In the genomic region with DNA sequence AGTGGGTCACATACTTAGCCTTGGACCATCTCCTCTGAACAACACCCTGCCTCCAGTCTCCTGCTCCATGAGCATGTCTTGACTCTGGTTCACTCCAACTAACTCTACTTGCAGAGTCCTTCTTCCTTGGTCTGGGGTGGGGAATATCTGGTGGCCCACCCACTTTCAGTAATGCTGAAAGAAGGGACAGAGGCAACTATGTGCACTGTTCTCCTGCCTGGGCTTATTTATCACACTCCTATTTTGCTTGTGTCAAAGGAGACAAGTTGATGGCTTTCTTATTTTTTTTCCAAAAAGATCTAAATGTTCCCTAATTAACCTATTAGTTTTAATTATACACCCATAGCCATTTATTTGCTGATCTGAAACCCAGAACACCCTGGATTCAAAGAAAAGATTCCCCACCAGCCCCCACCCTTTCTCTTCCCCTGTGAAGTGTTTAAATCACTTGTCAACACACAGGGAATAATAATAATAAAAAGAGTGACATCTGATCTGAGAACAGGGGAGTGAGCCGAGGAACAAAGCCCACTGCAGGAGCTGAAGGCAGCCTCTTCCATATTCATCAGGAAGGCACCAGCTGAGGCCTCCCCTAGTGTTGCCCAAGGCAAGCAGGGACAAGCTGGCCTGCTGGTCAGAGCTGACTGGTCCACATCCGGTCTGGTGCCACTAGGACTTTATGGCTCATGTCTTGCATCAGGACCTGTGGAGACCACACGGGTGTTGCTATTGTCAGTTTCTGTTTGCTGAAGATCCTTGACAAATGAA, we compare ENCODE assay signal across 14 mouse cellular contexts.
DNase-seq lines count a peak whose midpoint lies in the region; ATAC-seq lines count a peak whose summit lies in the region.
"Had no signal": no experiment of that assay in that cellular context is flagged by ENCODE, and none has a peak within 500 bp of the region (broad histone marks: within the 10 kb centered on the region; RNA-seq: fewer than 3 reads in every experiment).

No protein-coding gene starts in this region.

- H3K9me3 ChIP-seq in hindbrain, embryonic 12.5 days (replicated peaks), result no peaks in the 10 kb centered on the region
- H3K9me3 ChIP-seq in hindbrain, embryonic 14.5 days (ENCODE audit: control insufficient read depth, low read length), result no peaks in the 10 kb centered on the region
- no peaks in the 10 kb centered on the region for H3K9me3 ChIP-seq in embryonic facial prominence, embryonic 11.5 days (replicated peaks; ENCODE audit: control insufficient read depth, low read length)
- no peaks in the 10 kb centered on the region for H3K9me3 ChIP-seq in midbrain, embryonic 12.5 days

- DNase-seq in hindbrain, embryonic 14.5 days (ENCODE audit: low spot score), result no peak
- peak; percentile 26 for DNase-seq in 3T3-L1 (ENCODE audit: low read depth, low spot score)
- DNase-seq in embryonic facial prominence, embryonic 11.5 days (ENCODE audit: low spot score), result no peak
- no peak for DNase-seq in thymus, postnatal 14 days
- DNase-seq in right cerebral cortex, postnatal 25 days, result no peak
- DNase-seq: cerebellum, postnatal 25 days; layer of hippocampus, postnatal 36 days; retina, postnatal 1 day; thymus, postnatal 25 days had no signal

- peaks cover 13% of the 10 kb centered on the region for H3K4me1 ChIP-seq in hindbrain, embryonic 12.5 days
- H3K4me1 ChIP-seq in hindbrain, embryonic 14.5 days (replicated peaks; ENCODE audit: control insufficient read depth, insufficient read depth, low read length), result peaks cover 10% of the 10 kb centered on the region; the same call in 1 of the 2 replicates
- no peaks in the 10 kb centered on the region for H3K4me1 ChIP-seq in embryonic facial prominence, embryonic 11.5 days (ENCODE audit: control insufficient read depth, insufficient read depth, low read length)
- peaks cover 12% of the 10 kb centered on the region for H3K4me1 ChIP-seq in midbrain, embryonic 12.5 days

- 0 out of 2 replicates have a peak, but pooled peaks cover 3% of the 10 kb centered on the region for H3K27me3 ChIP-seq in hindbrain, embryonic 12.5 days
- no peaks in the 10 kb centered on the region for H3K27me3 ChIP-seq in hindbrain, embryonic 14.5 days (ENCODE audit: control insufficient read depth, insufficient read depth, low read length)
- H3K27me3 ChIP-seq in embryonic facial prominence, embryonic 11.5 days (ENCODE audit: control insufficient read depth, insufficient read depth, low read length), result no peaks in the 10 kb centered on the region
- no peaks in the 10 kb centered on the region for H3K27me3 ChIP-seq in midbrain, embryonic 12.5 days

- peak; percentile 92 for ATAC-seq in hindbrain, embryonic 12.5 days (ENCODE audit: low FRiP score)
- ATAC-seq in hindbrain, embryonic 14.5 days (ENCODE audit: low FRiP score), result no peak
- ATAC-seq in embryonic facial prominence, embryonic 11.5 days (replicated peaks; ENCODE audit: insufficient number of reproducible peaks, low FRiP score, low TSS enrichment, low read depth), result peak; percentile 72; the same call in 1 of the 2 replicates
- ATAC-seq in midbrain, embryonic 12.5 days (ENCODE audit: low FRiP score, low read depth), result peak; percentile 94
- ATAC-seq in erythroblast, adult 5-6 weeks (replicated peaks; ENCODE audit: low FRiP score, poor library complexity, severe bottlenecking), result no peak
- ATAC-seq: intestine, embryonic 16.5 days; lung, postnatal 0 days had no signal

- WGBS in hindbrain, embryonic 12.5 days, result 9% methylated on average over 3 of the region's 3 CpGs
- WGBS in hindbrain, embryonic 14.5 days, result 6% methylated on average over 3 of the region's 3 CpGs
- 26% methylated on average over 3 of the region's 3 CpGs for WGBS in embryonic facial prominence, embryonic 11.5 days
- WGBS in midbrain, embryonic 12.5 days, result 15% methylated on average over 3 of the region's 3 CpGs

- peak overlapping the region; percentile 44; the same call in 1 of the 2 replicates for H3K27ac ChIP-seq in hindbrain, embryonic 12.5 days
- H3K27ac ChIP-seq in hindbrain, embryonic 14.5 days, result no peak overlapping the region
- no peak overlapping the region for H3K27ac ChIP-seq in embryonic facial prominence, embryonic 11.5 days (replicated peaks; ENCODE audit: low read depth, low read length)
- peak overlapping the region; percentile 58 for H3K27ac ChIP-seq in midbrain, embryonic 12.5 days (replicated peaks)

- H3K36me3 ChIP-seq in hindbrain, embryonic 12.5 days, result no peaks in the 10 kb centered on the region
- H3K36me3 ChIP-seq in hindbrain, embryonic 14.5 days (replicated peaks; ENCODE audit: control insufficient read depth, insufficient read depth), result no peaks in the 10 kb centered on the region
- H3K36me3 ChIP-seq in embryonic facial prominence, embryonic 11.5 days (replicated peaks; ENCODE audit: control insufficient read depth, insufficient read depth, low read depth, low read length), result no peaks in the 10 kb centered on the region
- H3K36me3 ChIP-seq in midbrain, embryonic 12.5 days, result no peaks in the 10 kb centered on the region

- H3K4me3 ChIP-seq in hindbrain, embryonic 12.5 days, result no peak overlapping the region
- no peak overlapping the region for H3K4me3 ChIP-seq in hindbrain, embryonic 14.5 days (replicated peaks; ENCODE audit: low read length)
- no peak overlapping the region for H3K4me3 ChIP-seq in embryonic facial prominence, embryonic 11.5 days (ENCODE audit: low read depth, low read length)
- no peak overlapping the region for H3K4me3 ChIP-seq in midbrain, embryonic 12.5 days

- H3K9ac ChIP-seq in hindbrain, embryonic 12.5 days, result no peak overlapping the region
- no peak overlapping the region for H3K9ac ChIP-seq in hindbrain, embryonic 14.5 days
- no peak overlapping the region for H3K9ac ChIP-seq in embryonic facial prominence, embryonic 11.5 days (replicated peaks; ENCODE audit: low read length)
- no peak overlapping the region for H3K9ac ChIP-seq in midbrain, embryonic 12.5 days (replicated peaks)

- no peak overlapping the region for H3K4me2 ChIP-seq in hindbrain, embryonic 12.5 days (replicated peaks)
- no peak overlapping the region for H3K4me2 ChIP-seq in hindbrain, embryonic 14.5 days (replicated peaks)
- H3K4me2 ChIP-seq in embryonic facial prominence, embryonic 11.5 days (ENCODE audit: low read depth, low read length), result no peak overlapping the region
- no peak overlapping the region for H3K4me2 ChIP-seq in midbrain, embryonic 12.5 days (replicated peaks)

Comparison
In these comparisons a context has a peak if more than half of its experiments do, and no peak if none do; other contexts are left out.
1. ATAC-seq: peak in hindbrain, embryonic 12.5 days (single experiment), embryonic facial prominence, embryonic 11.5 days (single experiment) and midbrain, embryonic 12.5 days (single experiment); none in hindbrain, embryonic 14.5 days (single experiment) and erythroblast, adult 5-6 weeks (single experiment).
2. H3K27ac ChIP-seq: peak in hindbrain, embryonic 12.5 days (single experiment) and midbrain, embryonic 12.5 days (single experiment); none in hindbrain, embryonic 14.5 days (single experiment) and embryonic facial prominence, embryonic 11.5 days (single experiment).